Mouse (Mus musculus): ENCODE results near the gene Lpar3.

DNA sequence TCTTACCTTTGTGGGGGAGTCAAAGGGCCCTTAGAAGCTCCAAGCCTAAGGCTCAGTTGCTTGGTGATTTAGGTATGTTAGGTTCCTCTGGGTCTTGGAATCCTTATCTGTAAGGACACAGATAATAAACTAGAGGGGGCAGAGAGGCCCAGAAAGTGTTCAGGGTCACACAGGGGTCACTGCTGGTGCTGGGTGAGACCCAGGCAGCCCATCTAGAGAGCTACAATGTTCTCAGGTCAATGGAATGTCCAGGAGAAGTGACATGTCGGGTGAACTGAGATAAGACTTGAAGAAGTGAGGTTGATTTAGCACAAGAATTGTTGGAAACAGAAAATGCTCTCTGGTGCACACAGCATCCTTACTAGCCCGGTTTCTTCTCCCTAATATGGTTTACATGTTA is 16.4 kb upstream of the Lpar3 start:
- no peak for TF ChIP-seq CTCF (IDR thresholded peaks at IDR 0.05)
- no peak for TF ChIP-seq EP300 (IDR thresholded peaks at IDR 0.05)

All from lung, postnatal 0 days (tissue).